ENCODE assay signal across 20 mouse cellular contexts in genomic region chr14:121473869-121474268, GRCm38 (mm10). TPM values are rescaled to one million over a fixed set of nuclear protein-coding genes. Genes with fewer than 3 reads are reported as not detected.
DNase-seq lines count a peak whose midpoint lies in the region; ATAC-seq and TF ChIP-seq lines count a peak whose summit lies in the region.
"Had no signal": no experiment of that assay in that cellular context is flagged by ENCODE, and none has a peak within 500 bp of the region (broad histone marks: within the 10 kb centered on the region; RNA-seq: fewer than 3 reads in every experiment).

No protein-coding gene starts in this region.

- WGBS in heart, embryonic 10.5 days, result 62% methylated on average over 4 of the region's 4 CpGs
- WGBS in kidney, adult 2 months, result 49% methylated on average over 4 of the region's 4 CpGs
- 73% methylated on average over 4 of the region's 4 CpGs for WGBS in kidney, embryonic 15.5 days
- WGBS in small intestine, adult 2 months, result 62% methylated on average over 4 of the region's 4 CpGs
- WGBS in hindbrain, embryonic 16.5 days, result 80% methylated on average over 4 of the region's 4 CpGs

- no peak for DNase-seq in heart, embryonic 10.5 days (ENCODE audit: low spot score)
- no peak for DNase-seq in heart, postnatal 36 days
- DNase-seq in kidney, adult 2 months, result peak; percentile 27
- peak; percentile 15 for DNase-seq in ES-CJ7 (ENCODE audit: low read depth, low spot score)
- DNase-seq: cerebellum, adult 2 months; cerebellum, postnatal 10 days; forebrain, postnatal 0 days; gastrocnemius, postnatal 14 days; heart, postnatal 14 days had no signal

- H3K9me3 ChIP-seq in heart, embryonic 10.5 days, result no peaks in the 10 kb centered on the region
- H3K9me3 ChIP-seq in kidney, embryonic 15.5 days (replicated peaks), result no peaks in the 10 kb centered on the region
- no peaks in the 10 kb centered on the region for H3K9me3 ChIP-seq in hindbrain, embryonic 16.5 days (ENCODE audit: control insufficient read depth, low read length)
- H3K9me3 ChIP-seq: embryonic facial prominence, embryonic 10.5 days; forebrain, embryonic 13.5 days; G1E; heart, embryonic 15.5 days; hindbrain, embryonic 15.5 days had no signal

- no peaks in the 10 kb centered on the region for H3K27me3 ChIP-seq in heart, embryonic 10.5 days (ENCODE audit: insufficient read depth, poor library complexity, severe bottlenecking)
- no peaks in the 10 kb centered on the region for H3K27me3 ChIP-seq in kidney, adult 2 months (replicated peaks; ENCODE audit: control insufficient read depth, insufficient read depth, low read length)
- H3K27me3 ChIP-seq in kidney, embryonic 15.5 days, result no peaks in the 10 kb centered on the region
- no peaks in the 10 kb centered on the region for H3K27me3 ChIP-seq in small intestine, adult 2 months (ENCODE audit: control insufficient read depth, insufficient read depth, low read length)
- no peaks in the 10 kb centered on the region for H3K27me3 ChIP-seq in hindbrain, embryonic 16.5 days (replicated peaks; ENCODE audit: control insufficient read depth, insufficient read depth, low read length)
- H3K27me3 ChIP-seq: forebrain, embryonic 13.5 days; heart, embryonic 15.5 days; hindbrain, embryonic 15.5 days had no signal

- no peak overlapping the region for H3K4me3 ChIP-seq in heart, embryonic 10.5 days
- H3K4me3 ChIP-seq in kidney, adult 2 months (ENCODE audit: insufficient read depth, low read depth, low read length), result no peak overlapping the region
- H3K4me3 ChIP-seq in kidney, embryonic 15.5 days (replicated peaks), result no peak overlapping the region
- H3K4me3 ChIP-seq in small intestine, adult 2 months (ENCODE audit: low read depth, low read length), result no peak overlapping the region
- H3K4me3 ChIP-seq in hindbrain, embryonic 16.5 days (ENCODE audit: low read length), result no peak overlapping the region
- H3K4me3 ChIP-seq: embryonic facial prominence, embryonic 10.5 days; forebrain, embryonic 13.5 days; heart, embryonic 15.5 days; hindbrain, embryonic 15.5 days had no signal

- no peak for TF ChIP-seq POLR2A in kidney, adult 2 months (IDR thresholded peaks at IDR 0.05; ENCODE audit: low read depth, low read length)
- no peak for TF ChIP-seq POLR2A in small intestine, adult 2 months (IDR thresholded peaks at IDR 0.05; ENCODE audit: low read depth, low read length)

- no peaks in the 10 kb centered on the region for H3K36me3 ChIP-seq in heart, embryonic 10.5 days
- H3K36me3 ChIP-seq in kidney, adult 2 months (ENCODE audit: control insufficient read depth, insufficient read depth, low read length), result no peaks in the 10 kb centered on the region
- H3K36me3 ChIP-seq in kidney, embryonic 15.5 days, result no peaks in the 10 kb centered on the region
- H3K36me3 ChIP-seq in small intestine, adult 2 months (ENCODE audit: control insufficient read depth, insufficient read depth, low read length), result peaks cover 69% of the 10 kb centered on the region
- no peaks in the 10 kb centered on the region for H3K36me3 ChIP-seq in hindbrain, embryonic 16.5 days (ENCODE audit: control insufficient read depth, insufficient read depth, low read length)
- H3K36me3 ChIP-seq: embryonic facial prominence, embryonic 10.5 days; G1E; heart, embryonic 15.5 days; hindbrain, embryonic 15.5 days had no signal

- H3K27ac ChIP-seq in heart, embryonic 10.5 days, result 0 out of 2 replicates have a peak overlapping the region, but pooled peaks have one; percentile 7
- no peak overlapping the region for H3K27ac ChIP-seq in kidney, adult 2 months (ENCODE audit: insufficient read depth, low read depth, low read length)
- H3K27ac ChIP-seq in kidney, embryonic 15.5 days, result no peak overlapping the region
- peak overlapping the region; percentile 1; the same call in 1 of the 2 replicates for H3K27ac ChIP-seq in small intestine, adult 2 months (ENCODE audit: insufficient read depth, low read depth, low read length)
- no peak overlapping the region for H3K27ac ChIP-seq in hindbrain, embryonic 16.5 days (ENCODE audit: low read depth, low read length)
- H3K27ac ChIP-seq: embryonic facial prominence, embryonic 10.5 days; forebrain, embryonic 13.5 days; heart, embryonic 15.5 days; hindbrain, embryonic 15.5 days had no signal

- H3K4me2 ChIP-seq in kidney, embryonic 15.5 days, result no peak overlapping the region
- no peak overlapping the region for H3K4me2 ChIP-seq in hindbrain, embryonic 16.5 days (ENCODE audit: low read length)
- H3K4me2 ChIP-seq: forebrain, embryonic 13.5 days; heart, embryonic 15.5 days; hindbrain, embryonic 15.5 days had no signal

- ATAC-seq in kidney, embryonic 15.5 days (replicated peaks; ENCODE audit: low FRiP score), result no peak
- no peak for ATAC-seq in hindbrain, embryonic 16.5 days
- ATAC-seq: forebrain, embryonic 13.5 days; forebrain, postnatal 0 days; inflammation-experienced regulatory T-cells, adult 6 months had no signal

- intact Hi-C loops in heart, postnatal 36 days (cut with DNase I), result no loop called here

- H3K4me1 ChIP-seq in heart, embryonic 10.5 days, result no peaks in the 10 kb centered on the region
- H3K4me1 ChIP-seq in kidney, adult 2 months (ENCODE audit: control insufficient read depth, insufficient read depth, low read length), result peaks cover 2% of the 10 kb centered on the region; the same call in 1 of the 2 replicates
- H3K4me1 ChIP-seq in kidney, embryonic 15.5 days, result no peaks in the 10 kb centered on the region
- H3K4me1 ChIP-seq in small intestine, adult 2 months (ENCODE audit: control insufficient read depth, insufficient read depth, insufficient read length, low read length), result peaks cover 14% of the 10 kb centered on the region; the same call in 1 of the 2 replicates
- H3K4me1 ChIP-seq in hindbrain, embryonic 16.5 days (ENCODE audit: control insufficient read depth, insufficient read depth, low read depth, low read length), result no peaks in the 10 kb centered on the region
- H3K4me1 ChIP-seq: embryonic facial prominence, embryonic 10.5 days; forebrain, embryonic 13.5 days; heart, embryonic 15.5 days; hindbrain, embryonic 15.5 days had no signal

- no peak overlapping the region for H3K9ac ChIP-seq in kidney, embryonic 15.5 days
- H3K9ac ChIP-seq in hindbrain, embryonic 16.5 days (ENCODE audit: low read depth, low read length), result no peak overlapping the region
- H3K9ac ChIP-seq: forebrain, embryonic 13.5 days; forebrain, postnatal 0 days; heart, embryonic 15.5 days; hindbrain, embryonic 15.5 days had no signal

- TF ChIP-seq CTCF in kidney, adult 2 months (conservative IDR thresholded peaks at IDR 0.05; ENCODE audit: insufficient read depth, insufficient read length, low read depth, low read length), result 0 out of 2 replicates have a peak, but pooled peaks have one; percentile 7
- no peak for TF ChIP-seq CTCF in small intestine, adult 2 months (IDR thresholded peaks at IDR 0.05; ENCODE audit: extremely low read depth, insufficient read length, insufficient replicate concordance, low read depth, low read length)

RNA-seq across cellular contexts. Expression of gene Slc15a1, which starts 31.2 kb away (rescaled TPM):
- polyA plus RNA-seq in heart, embryonic 10.5 days (2016; fragmentation: Nextera tagmentation; extraction: Ambion mirVana), result 0.04 TPM in 1 of 2 replicates, not detected in the other
- not detected for total RNA-seq in heart, postnatal 36 days (2021)
- 0.11 and 0.27 TPM in 2 replicates for polyA plus RNA-seq in kidney, adult 2 months (2012; rRNA removed)
- 0.35 and 0.48 TPM in 2 replicates for polyA plus RNA-seq in kidney, embryonic 15.5 days (2015; fragmentation: Nextera tagmentation; extraction: Ambion mirVana)
- 31.3 and 304 TPM in 2 replicates for polyA plus RNA-seq in small intestine, adult 2 months (2012; rRNA removed)
- 0.09 TPM in 1 of 2 replicates, not detected in the other for polyA plus RNA-seq in hindbrain, embryonic 16.5 days (2015; fragmentation: Nextera tagmentation; extraction: Ambion mirVana)
- total RNA-seq: adrenal gland, postnatal 36 days; forebrain, postnatal 0 days; gastrocnemius, adult 18-20 months; gastrocnemius, postnatal 14 days; heart, postnatal 14 days had no signal
- polyA plus RNA-seq: cerebellum, adult 2 months; forebrain, embryonic 13.5 days; G1E had no signal

Comparison
In these comparisons a context has a peak if more than half of its experiments do, and no peak if none do; other contexts are left out.
1. DNase-seq: peak in kidney, adult 2 months (single experiment) and ES-CJ7 (single experiment); none in heart, embryonic 10.5 days (single experiment) and heart, postnatal 36 days (0 of 2).
2. H3K27ac ChIP-seq: peak in heart, embryonic 10.5 days (single experiment) and small intestine, adult 2 months (single experiment); none in kidney, adult 2 months (single experiment), kidney, embryonic 15.5 days (single experiment) and hindbrain, embryonic 16.5 days (single experiment).
3. RNA of gene Slc15a1, which starts 31.2 kb away (polyA plus RNA-seq): 31.3 to 304 TPM in small intestine, adult 2 months; 0.35 to 0.48 TPM in kidney, embryonic 15.5 days, 0.11 to 0.27 TPM in kidney, adult 2 months, 0.09 TPM in hindbrain, embryonic 16.5 days and 0.04 TPM in heart, embryonic 10.5 days; every median in the first group is over 10 times any median in the second.